Mouse (Mus musculus): ENCODE measurements at regions not wholly inside any gene's neighbourhood (a gene's known extent, or its start where the extent isn't known, plus 50 kb on each side); places are given as distances from the start of the nearest gene placed in this dataset.
A peak's percentile ranks its signal among the peaks of the same experiment; 100 is the strongest.
"Not testable (repeated sequence)": the region's sequence is repeated elsewhere in the genome, so short reads cannot be mapped to it uniquely, and the experiment has no call there.

GRCm38 (mm10) chr10:11729536-11729935 is 386.3 kb downstream of the Epm2a start:
- WGBS: 92% methylated on average over 2 of the region's 2 CpGs
- H3K36me3 ChIP-seq: no peaks in the 10 kb centered on the region
- no peak overlapping the region for H3K4me2 ChIP-seq (replicated peaks)
- no peak overlapping the region for H3K27ac ChIP-seq
- H3K4me3 ChIP-seq (replicated peaks): no peak overlapping the region
- no peak for ATAC-seq
- H3K27me3 ChIP-seq: no peaks in the 10 kb centered on the region
- H3K9me3 ChIP-seq: no peaks in the 10 kb centered on the region
- H3K9ac ChIP-seq (replicated peaks): no peak overlapping the region
- H3K4me1 ChIP-seq (replicated peaks): no peaks in the 10 kb centered on the region

- Histone ChIP-seq H3K36me3 (no peaks in the 10 kb centered on the region), H3K27me3 (no peaks in the 10 kb centered on the region), H3K4me1 (replicated peaks) (no peaks in the 10 kb centered on the region), H3K4me2 (replicated peaks) (no peak overlapping the region), H3K4me3 (replicated peaks) (no peak overlapping the region), H3K9me3 (no peaks in the 10 kb centered on the region), H3K27ac (no peak overlapping the region), H3K9ac (replicated peaks) (no peak overlapping the region)
- ATAC-seq: no peak
- WGBS: 91% methylated on average over 5 of the region's 5 CpGs
Measured at GRCm38 (mm10) chr10:11739574-11740368, 396.6 kb downstream of the Epm2a start.

GRCm38 (mm10) chr10:11745587-11745986 is 402.4 kb downstream of the Epm2a start:
- Histone ChIP-seq H3K4me2 (replicated peaks) (no peak overlapping the region), H3K27ac (no peak overlapping the region), H3K9me3 (no peaks in the 10 kb centered on the region), H3K27me3 (no peaks in the 10 kb centered on the region), H3K36me3 (no peaks in the 10 kb centered on the region), H3K4me3 (replicated peaks) (no peak overlapping the region), H3K9ac (replicated peaks) (no peak overlapping the region), H3K4me1 (replicated peaks) (no peaks in the 10 kb centered on the region)
- WGBS: 88% methylated on average over 4 of the region's 4 CpGs
- no peak for ATAC-seq

GRCm38 (mm10) chr10:11746959-11747358 is 403.8 kb downstream of the Epm2a start:
- no peaks in the 10 kb centered on the region for H3K9me3 ChIP-seq

GRCm38 (mm10) chr10:11755105-11755730 is 412.0 kb downstream of the Epm2a start:
- H3K9me3 ChIP-seq: no peaks in the 10 kb centered on the region
- 73% methylated on average over 5 of the region's 5 CpGs for WGBS
- H3K4me2 ChIP-seq (replicated peaks): no peak overlapping the region
- peak; percentile 55 for ATAC-seq
- H3K4me1 ChIP-seq (replicated peaks): no peaks in the 10 kb centered on the region; the same call in 1 of the 2 replicates
- no peak overlapping the region for H3K4me3 ChIP-seq (replicated peaks)
- H3K9ac ChIP-seq (replicated peaks): no peak overlapping the region
- H3K27ac ChIP-seq: no peak overlapping the region
- no peaks in the 10 kb centered on the region for H3K27me3 ChIP-seq
- no peaks in the 10 kb centered on the region for H3K36me3 ChIP-seq

More at GRCm38 (mm10) chr10:11746959-11747358, 403.8 kb downstream of the Epm2a start:
- no peaks in the 10 kb centered on the region for H3K36me3 ChIP-seq
- no peak overlapping the region for H3K4me3 ChIP-seq (replicated peaks)
- no peaks in the 10 kb centered on the region for H3K27me3 ChIP-seq
- no peak for ATAC-seq
- no peak overlapping the region for H3K9ac ChIP-seq (replicated peaks)
- no peak overlapping the region for H3K4me2 ChIP-seq (replicated peaks)
- H3K4me1 ChIP-seq (replicated peaks): no peaks in the 10 kb centered on the region
- no peak overlapping the region for H3K27ac ChIP-seq

- 82% methylated on average over 6 of the region's 6 CpGs for WGBS
- Histone ChIP-seq H3K4me2 (replicated peaks) (no peak overlapping the region), H3K27ac (no peak overlapping the region), H3K27me3 (no peaks in the 10 kb centered on the region), H3K4me3 (replicated peaks) (no peak overlapping the region), H3K4me1 (replicated peaks) (no peaks in the 10 kb centered on the region), H3K36me3 (no peaks in the 10 kb centered on the region), H3K9ac (replicated peaks) (no peak overlapping the region), H3K9me3 (0 out of 2 replicates have a peak, but pooled peaks cover 3% of the 10 kb centered on the region)
- no peak for ATAC-seq
Measured at GRCm38 (mm10) chr10:11777894-11778293, 434.7 kb downstream of the Epm2a start.

GRCm38 (mm10) chr10:11780302-11780701 is 437.1 kb downstream of the Epm2a start:
- ATAC-seq: no peak
- Histone ChIP-seq H3K36me3 (no peaks in the 10 kb centered on the region), H3K9me3 (no peaks in the 10 kb centered on the region), H3K4me2 (replicated peaks) (no peak overlapping the region), H3K4me3 (replicated peaks) (no peak overlapping the region), H3K27me3 (no peaks in the 10 kb centered on the region), H3K4me1 (replicated peaks) (no peaks in the 10 kb centered on the region), H3K27ac (no peak overlapping the region), H3K9ac (replicated peaks) (no peak overlapping the region)
- 51% methylated on average over 2 of the region's 2 CpGs for WGBS

- Histone ChIP-seq H3K27me3 (no peaks in the 10 kb centered on the region), H3K4me1 (replicated peaks) (no peaks in the 10 kb centered on the region), H3K36me3 (no peaks in the 10 kb centered on the region), H3K4me3 (replicated peaks) (no peak overlapping the region), H3K9ac (replicated peaks) (no peak overlapping the region), H3K4me2 (replicated peaks) (no peak overlapping the region), H3K9me3 (no peaks in the 10 kb centered on the region), H3K27ac (no peak overlapping the region)
- no peak for ATAC-seq
Measured at GRCm38 (mm10) chr10:11787240-11787639, 444.0 kb downstream of the Epm2a start.

- no peak overlapping the region for H3K4me3 ChIP-seq (replicated peaks)
- H3K4me2 ChIP-seq (replicated peaks): no peak overlapping the region
- H3K9ac ChIP-seq (replicated peaks): no peak overlapping the region
- H3K27ac ChIP-seq: no peak overlapping the region
- no peaks in the 10 kb centered on the region for H3K36me3 ChIP-seq
- H3K27me3 ChIP-seq: no peaks in the 10 kb centered on the region
- H3K4me1 ChIP-seq (replicated peaks): no peaks in the 10 kb centered on the region
- H3K9me3 ChIP-seq: no peaks in the 10 kb centered on the region
- 95% methylated on average over 3 of the region's 3 CpGs for WGBS
- ATAC-seq: no peak
Measured at GRCm38 (mm10) chr10:11799510-11799909, 456.3 kb downstream of the Epm2a start.

GRCm38 (mm10) chr10:11801372-11802230 is 458.4 kb downstream of the Epm2a start:
- H3K4me2 ChIP-seq (replicated peaks); H3K4me1 ChIP-seq (replicated peaks); H3K36me3 ChIP-seq; H3K27me3 ChIP-seq; H3K27ac ChIP-seq; H3K9ac ChIP-seq (replicated peaks); H3K9me3 ChIP-seq; ATAC-seq; H3K4me3 ChIP-seq (replicated peaks): not testable (repeated sequence)
- 76% methylated on average over 13 of the region's 13 CpGs for WGBS

- Histone ChIP-seq H3K36me3 (no peaks in the 10 kb centered on the region), H3K4me1 (replicated peaks) (no peaks in the 10 kb centered on the region), H3K9me3 (no peaks in the 10 kb centered on the region), H3K4me3 (replicated peaks) (no peak overlapping the region), H3K27ac (no peak overlapping the region), H3K27me3 (no peaks in the 10 kb centered on the region), H3K4me2 (replicated peaks) (no peak overlapping the region), H3K9ac (replicated peaks) (no peak overlapping the region)
- 60% methylated on average over 3 of the region's 3 CpGs for WGBS
- ATAC-seq: peak; percentile 66; the same call in 1 of the 2 replicates
Measured at GRCm38 (mm10) chr10:11809255-11809654, 466.1 kb downstream of the Epm2a start.

GRCm38 (mm10) chr10:11822418-11822959 is 479.3 kb downstream of the Epm2a start:
- H3K4me1 ChIP-seq (replicated peaks): no peaks in the 10 kb centered on the region
- H3K27me3 ChIP-seq: no peaks in the 10 kb centered on the region
- H3K9ac ChIP-seq (replicated peaks): no peak overlapping the region
- no peak overlapping the region for H3K4me3 ChIP-seq (replicated peaks)
- 82% methylated on average over 3 of the region's 3 CpGs for WGBS
- no peaks in the 10 kb centered on the region for H3K9me3 ChIP-seq
- ATAC-seq: no peak
- H3K4me2 ChIP-seq (replicated peaks): no peak overlapping the region
- no peak overlapping the region for H3K27ac ChIP-seq
- no peaks in the 10 kb centered on the region for H3K36me3 ChIP-seq

Data from midbrain, embryonic 13.5 days (tissue).